Mouse (Mus musculus) hindbrain, embryonic 12.5 days (tissue): ENCODE measurements around the gene Msantd1. TPM values are rescaled to one million over a fixed set of nuclear protein-coding genes. Genes with fewer than 3 reads are reported as not detected.

ENCODE experiments used
- ATAC-seq: fragments of 200-750 bp; cut with Nextera tagmentation; 2 replicates; pipeline ENCODE4 v1.8.0; 2017; ENCODE audit warnings: moderate TSS enrichment; ENCODE audit not compliant: low FRiP score
- H3K27ac ChIP-seq: fragments of 300-500 bp; sonication (generic); 2 replicates; pipeline ENCODE4 v1.5.1; 2016; ENCODE audit warnings: mild to moderate bottlenecking
- H3K27me3 ChIP-seq: fragments of 300-500 bp; sonication (generic); 2 replicates; pipeline ENCODE4 v1.6.1; 2016; ENCODE audit warnings: mild to moderate bottlenecking
- H3K36me3 ChIP-seq: fragments of 300-500 bp; sonication (generic); 2 replicates; pipeline ENCODE4 v1.6.1; 2016; ENCODE audit warnings: mild to moderate bottlenecking
- H3K4me1 ChIP-seq: fragments of 300-500 bp; sonication (generic); 2 replicates; pipeline ENCODE4 v1.6.1; 2016
- H3K4me2 ChIP-seq: fragments of 300-500 bp; sonication (generic); replicated peaks from 2 replicates; pipeline ENCODE4 v1.6.1; 2016; ENCODE audit warnings: mild to moderate bottlenecking
- H3K4me3 ChIP-seq: fragments of 300-500 bp; sonication (generic); 2 replicates; pipeline ENCODE4 v1.5.1; 2016; ENCODE audit warnings: mild to moderate bottlenecking
- H3K9ac ChIP-seq: fragments of 300-500 bp; sonication (generic); 2 replicates; pipeline ENCODE4 v1.6.1; 2016; ENCODE audit warnings: mild to moderate bottlenecking, moderate library complexity
- H3K9me3 ChIP-seq: fragments of 300-500 bp; sonication (generic); replicated peaks from 2 replicates; pipeline ENCODE4 v1.6.1; 2016; ENCODE audit warnings: mild to moderate bottlenecking
- WGBS: fragments of 180-500 bp; shearing (Covaris S2); methylation state at CpG from one replicate; pipeline ENCODE4 v1.1.7; 2016; 5-methylcytosine and 5-hydroxymethylcytosine counted together
- polyA plus RNA-seq: library from polyadenylated mRNA; unstranded; fragments of >200 nt; fragmentation: Nextera tagmentation; extraction: Ambion mirVana; gene quantifications from 2 replicates; pipeline ENCODE4 v1.2.1, GENCODE M21; 2016

Gene Msantd1
- polyA plus RNA-seq, 1 experiment from 2014 or later: 1.6 TPM

GRCm38 (mm10) chr5:34954508-34954907 lies 46.7 kb downstream of the Msantd1 start:
- H3K36me3 ChIP-seq: 0 out of 2 replicates have a peak, but pooled peaks cover 3% of the 10 kb centered on the region
- no peak overlapping the region for H3K4me2 ChIP-seq
- no peak for ATAC-seq
- H3K4me3 ChIP-seq: no peak overlapping the region
- WGBS: 74% methylated on average over 6 of the region's 6 CpGs
- H3K27me3 ChIP-seq: no peaks in the 10 kb centered on the region
- no peak overlapping the region for H3K9ac ChIP-seq
- peaks cover 66% of the 10 kb centered on the region for H3K4me1 ChIP-seq
- H3K9me3 ChIP-seq: peaks cover 8% of the 10 kb centered on the region
- 0 out of 2 replicates have a peak overlapping the region, but pooled peaks have one; percentile 24 for H3K27ac ChIP-seq

GRCm38 (mm10) chr5:34955630-34956029 lies 47.8 kb downstream of the Msantd1 start:
- Histone ChIP-seq H3K4me3 (no peak overlapping the region), H3K36me3 (0 out of 2 replicates have a peak, but pooled peaks cover 3% of the 10 kb centered on the region), H3K4me2 (no peak overlapping the region), H3K27me3 (no peaks in the 10 kb centered on the region), H3K9me3 (peaks cover 8% of the 10 kb centered on the region), H3K9ac (no peak overlapping the region), H3K27ac (no peak overlapping the region), H3K4me1 (peaks cover 66% of the 10 kb centered on the region)
- ATAC-seq: no peak
- WGBS: 70% methylated on average over 5 of the region's 5 CpGs

GRCm38 (mm10) chr5:34956151-34956550 lies 48.3 kb downstream of the Msantd1 start:
- Histone ChIP-seq H3K9ac (no peak overlapping the region), H3K27me3 (no peaks in the 10 kb centered on the region), H3K27ac (no peak overlapping the region), H3K4me1 (peaks cover 64% of the 10 kb centered on the region), H3K4me3 (no peak overlapping the region), H3K36me3 (0 out of 2 replicates have a peak, but pooled peaks cover 3% of the 10 kb centered on the region), H3K4me2 (no peak overlapping the region), H3K9me3 (peaks cover 8% of the 10 kb centered on the region)
- ATAC-seq: no peak
- WGBS: 76% methylated on average over 7 of the region's 7 CpGs

GRCm38 (mm10) chr5:34957015-34957414 lies 49.2 kb downstream of the Msantd1 start:
- Histone ChIP-seq H3K9me3 (peaks cover 8% of the 10 kb centered on the region), H3K9ac (no peak overlapping the region), H3K4me2 (no peak overlapping the region), H3K27ac (peak overlapping the region; percentile 48; the same call in 1 of the 2 replicates), H3K4me3 (no peak overlapping the region), H3K4me1 (peaks cover 58% of the 10 kb centered on the region), H3K27me3 (no peaks in the 10 kb centered on the region), H3K36me3 (no peaks in the 10 kb centered on the region)
- ATAC-seq: peak; percentile 17; the same call in 1 of the 2 replicates
- 87% methylated on average over 2 of the region's 2 CpGs for WGBS

- peaks cover 43% of the 10 kb centered on the region for H3K4me1 ChIP-seq
Measured at GRCm38 (mm10) chr5:34960021-34960420, 52.2 kb downstream of the Msantd1 start.

GRCm38 (mm10) chr5:34965531-34965930 lies 57.7 kb downstream of the Msantd1 start:
- Histone ChIP-seq H3K9me3 (no peaks in the 10 kb centered on the region), H3K4me1 (peaks cover 3% of the 10 kb centered on the region; the same call in 1 of the 2 replicates), H3K27me3 (no peaks in the 10 kb centered on the region), H3K4me2 (no peak overlapping the region), H3K36me3 (peaks cover 35% of the 10 kb centered on the region), H3K9ac (no peak overlapping the region), H3K27ac (no peak overlapping the region), H3K4me3 (no peak overlapping the region)
- WGBS: 94% methylated on average over 12 of the region's 12 CpGs
- ATAC-seq: no peak

More at GRCm38 (mm10) chr5:34960021-34960420, 52.2 kb downstream of the Msantd1 start:
- H3K9ac ChIP-seq: no peak overlapping the region
- H3K36me3 ChIP-seq: peaks cover 5% of the 10 kb centered on the region
- no peaks in the 10 kb centered on the region for H3K9me3 ChIP-seq
- H3K4me2 ChIP-seq: no peak overlapping the region
- no peak for ATAC-seq
- H3K27me3 ChIP-seq: no peaks in the 10 kb centered on the region
- no peak overlapping the region for H3K27ac ChIP-seq
- no peak overlapping the region for H3K4me3 ChIP-seq
- WGBS: 82% methylated on average over 1 of the region's 1 CpGs

GRCm38 (mm10) chr5:34968386-34968785 lies 60.6 kb downstream of the Msantd1 start:
- Histone ChIP-seq H3K4me2 (no peak overlapping the region), H3K9me3 (no peaks in the 10 kb centered on the region), H3K4me3 (no peak overlapping the region), H3K9ac (no peak overlapping the region), H3K27me3 (no peaks in the 10 kb centered on the region), H3K36me3 (peaks cover 44% of the 10 kb centered on the region), H3K27ac (no peak overlapping the region), H3K4me1 (no peaks in the 10 kb centered on the region)
- ATAC-seq: no peak
- WGBS: 77% methylated on average over 5 of the region's 5 CpGs

- no peak overlapping the region for H3K9ac ChIP-seq
- H3K9me3 ChIP-seq: no peaks in the 10 kb centered on the region
- H3K4me2 ChIP-seq: no peak overlapping the region
- peaks cover 55% of the 10 kb centered on the region for H3K36me3 ChIP-seq
- H3K4me1 ChIP-seq: no peaks in the 10 kb centered on the region
- ATAC-seq: no peak
- 83% methylated on average over 3 of the region's 3 CpGs for WGBS
- no peak overlapping the region for H3K4me3 ChIP-seq
- H3K27me3 ChIP-seq: no peaks in the 10 kb centered on the region
- no peak overlapping the region for H3K27ac ChIP-seq
Measured at GRCm38 (mm10) chr5:34972471-34972870, 64.7 kb downstream of the Msantd1 start.

Other genes with a start within 250 kb of the Msantd1 start
- 25.1 and 26.0 TPM in 2 replicates for gene Nop14, start 247.9 kb upstream of the Msantd1 start, polyA plus RNA-seq
- 2.8 TPM in 2 replicates for gene Grk4, start 247.6 kb upstream of the Msantd1 start, polyA plus RNA-seq
- 19.0 and 20.3 TPM in 2 replicates for gene Htt, start 146.3 kb upstream of the Msantd1 start, polyA plus RNA-seq
- 65.3 and 67.3 TPM in 2 replicates for gene Rgs12, start 41.4 kb downstream of the Msantd1 start, polyA plus RNA-seq
- 0.43 and 0.68 TPM in 2 replicates for gene Hgfac, start 133.5 kb downstream of the Msantd1 start, polyA plus RNA-seq
- gene Dok7, start 148.8 kb downstream of the Msantd1 start, polyA plus RNA-seq: 1.5 and 1.7 TPM in 2 replicates
- gene Lrpap1, start 197.8 kb downstream of the Msantd1 start, polyA plus RNA-seq: 115 and 129 TPM in 2 replicates